Mouse (Mus musculus): ENCODE data around the gene Rb1. TPM values are rescaled to one million over a fixed set of nuclear protein-coding genes. Genes with fewer than 3 reads are reported as not detected.

Gene Rb1
- 10 to 100 TPM; 20.0 to 23.8 TPM for total RNA-seq (2021)
- long read RNA-seq, experiment 1, full-length matches to known transcripts, result 11 of 18 reads
- long read RNA-seq, experiment 1, partial matches to known transcripts, result 3 of 18 reads
- long read RNA-seq, experiment 1, other reads (novel, unspliced or antisense), result 4 of 18 reads
- long read RNA-seq, experiment 2, full-length matches to known transcripts, result 9 of 13 reads
- long read RNA-seq, experiment 2, partial matches to known transcripts, result 2 of 13 reads
- long read RNA-seq, experiment 2, other reads (novel, unspliced or antisense), result 2 of 13 reads

- intact Hi-C loops (cut with DNase I), result loop anchor here (1.0 to 2.0 kb wide), 2 partner anchors 58 to 149 kb away; no protein-coding TSS in a partner anchor
- DNase-seq, result peak; percentile 90 to 91
Observed at GRCm38 (mm10) chr14:73325456-73326381, at the start of gene Rb1. Gene Rb1 (minus strand): TSS chr14:73325822.

GRCm38 (mm10) chr14:73374315-73374890 lies 48.8 kb upstream of the Rb1 start:
- intact Hi-C loops (cut with DNase I), result no loop called here
- DNase-seq, result peak in 1 of 2 experiments; percentile 43

- intact Hi-C loops (cut with DNase I), result no loop called here
- no peak for DNase-seq
Observed at GRCm38 (mm10) chr14:73373606-73374005, 48.0 kb upstream of the Rb1 start.

- no peak for DNase-seq
- intact Hi-C loops (cut with DNase I), result no loop called here
Observed at GRCm38 (mm10) chr14:73372990-73373389, 47.4 kb upstream of the Rb1 start.

GRCm38 (mm10) chr14:73371577-73371976 lies 46.0 kb upstream of the Rb1 start:
- intact Hi-C loops (cut with DNase I), result no loop called here
- no peak for DNase-seq

GRCm38 (mm10) chr14:73370695-73371372 lies 45.2 kb upstream of the Rb1 start:
- intact Hi-C loops (cut with DNase I), result no loop called here
- no peak for DNase-seq

- intact Hi-C loops (cut with DNase I), result no loop called here
- DNase-seq, result no peak
Observed at GRCm38 (mm10) chr14:73370078-73370670, 44.6 kb upstream of the Rb1 start.

GRCm38 (mm10) chr14:73369634-73370033 lies 44.0 kb upstream of the Rb1 start:
- intact Hi-C loops (cut with DNase I), result no loop called here
- DNase-seq, result no peak

- intact Hi-C loops (cut with DNase I), result no loop called here
- no peak for DNase-seq
Observed at GRCm38 (mm10) chr14:73368966-73369365, 43.3 kb upstream of the Rb1 start.

GRCm38 (mm10) chr14:73368221-73368620 lies 42.6 kb upstream of the Rb1 start:
- intact Hi-C loops (cut with DNase I), result no loop called here
- no peak for DNase-seq

- no peak for DNase-seq
Observed at GRCm38 (mm10) chr14:73366278-73366677, 40.7 kb upstream of the Rb1 start.

GRCm38 (mm10) chr14:73363782-73364181 lies 38.2 kb upstream of the Rb1 start:
- intact Hi-C loops (cut with DNase I), result no loop called here
- DNase-seq, result no peak

More at GRCm38 (mm10) chr14:73366278-73366677, 40.7 kb upstream of the Rb1 start:
- intact Hi-C loops (cut with DNase I), result no loop called here

GRCm38 (mm10) chr14:73354700-73355099 lies 29.1 kb upstream of the Rb1 start:
- intact Hi-C loops (cut with DNase I), result no loop called here
- no peak for DNase-seq

GRCm38 (mm10) chr14:73351118-73351517 lies 25.5 kb upstream of the Rb1 start:
- intact Hi-C loops (cut with DNase I), result no loop called here
- DNase-seq, result no peak

- intact Hi-C loops (cut with DNase I), result no loop called here
- no peak for DNase-seq
Observed at GRCm38 (mm10) chr14:73350029-73350428, 24.4 kb upstream of the Rb1 start.

- intact Hi-C loops (cut with DNase I), result no loop called here
- DNase-seq, result no peak
Observed at GRCm38 (mm10) chr14:73349061-73349670, 23.5 kb upstream of the Rb1 start.

- DNase-seq, result no peak
Observed at GRCm38 (mm10) chr14:73347302-73347701, 21.7 kb upstream of the Rb1 start.

GRCm38 (mm10) chr14:73345614-73346013 lies 20.0 kb upstream of the Rb1 start:
- no peak for DNase-seq
- intact Hi-C loops (cut with DNase I), result no loop called here

More at GRCm38 (mm10) chr14:73347302-73347701, 21.7 kb upstream of the Rb1 start:
- intact Hi-C loops (cut with DNase I), result no loop called here

GRCm38 (mm10) chr14:73340051-73340755 lies 14.6 kb upstream of the Rb1 start:
- intact Hi-C loops (cut with DNase I), result no loop called here
- DNase-seq, result no peak
